Comparison of ENCODE assay signal across 8 mouse cellular contexts in the genomic region with DNA sequence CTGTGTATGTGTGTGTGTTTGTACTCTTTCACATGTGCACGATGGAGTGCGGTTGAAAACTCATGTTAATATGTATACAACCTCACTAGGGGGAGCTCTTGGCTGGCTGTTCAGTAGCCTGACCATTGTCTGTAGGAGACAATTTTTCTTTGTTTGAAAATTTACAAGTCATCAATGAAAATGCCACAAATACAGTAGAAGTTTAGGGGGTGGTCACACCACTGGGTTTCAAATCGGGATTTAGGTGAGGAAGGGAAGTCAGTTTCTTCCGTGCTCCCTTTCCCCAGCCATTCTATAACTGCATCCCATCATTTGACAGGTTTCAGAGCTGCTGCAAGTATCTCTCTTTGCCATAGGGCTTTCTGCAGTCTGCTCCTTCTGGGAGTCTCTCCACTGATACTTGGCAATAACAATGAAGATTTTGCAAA.
A peak's percentile ranks its signal among the peaks of the same experiment; 100 is the strongest.
DNase-seq lines count a peak whose midpoint lies in the region; ATAC-seq and TF ChIP-seq lines count a peak whose summit lies in the region.

No protein-coding gene starts in this region.

- intact Hi-C loops in gastrocnemius, postnatal 14 days (cut with DNase I; ENCODE audit: low total_unique reads): no loop called here
- intact Hi-C loops in left cerebral cortex, postnatal 4 days (cut with DNase I): loop anchor here (5.0 to 10.0 kb wide), 4 partner anchors 296 to 1896 kb away; no protein-coding TSS in a partner anchor

- no peak for TF ChIP-seq CTCF in kidney, adult 2 months (conservative IDR thresholded peaks at IDR 0.05; ENCODE audit: insufficient read depth, insufficient read length, low read depth, low read length)

- no peak for ATAC-seq in inflammation-experienced regulatory T-cells, adult 6 months

- H3K4me1 ChIP-seq in kidney, adult 2 months (ENCODE audit: control insufficient read depth, insufficient read depth, low read length): no peaks in the 10 kb centered on the region

- TF ChIP-seq POLR2A in kidney, adult 2 months (IDR thresholded peaks at IDR 0.05; ENCODE audit: low read depth, low read length): no peak

- DNase-seq in gastrocnemius, adult 18-20 months (ENCODE audit: low spot score): peak; percentile 21
- DNase-seq in gastrocnemius, postnatal 25 days: no peak
- peak; percentile 65 to 76 for DNase-seq in cerebellum, postnatal 25 days
- DNase-seq in gastrocnemius, postnatal 14 days: peak; percentile 38
- peak; percentile 26 for DNase-seq in kidney, adult 2 months
- DNase-seq in left cerebral cortex, postnatal 4 days: peak; percentile 66
- peak; percentile 45 for DNase-seq in neural tube, embryonic 10.5 days (ENCODE audit: extremely low spot score, low spot score)

- no peak overlapping the region for H3K27ac ChIP-seq in kidney, adult 2 months (ENCODE audit: insufficient read depth, low read depth, low read length)

- 8% methylated on average over 4 of the region's 4 CpGs for WGBS in kidney, adult 2 months

- no peak overlapping the region for H3K4me3 ChIP-seq in kidney, adult 2 months (ENCODE audit: insufficient read depth, low read depth, low read length)

- no peaks in the 10 kb centered on the region for H3K27me3 ChIP-seq in kidney, adult 2 months (replicated peaks; ENCODE audit: control insufficient read depth, insufficient read depth, low read length)

- H3K36me3 ChIP-seq in kidney, adult 2 months (ENCODE audit: control insufficient read depth, insufficient read depth, low read length): no peaks in the 10 kb centered on the region
